Mouse (Mus musculus): ENCODE measurements around the gene Gatb.

The Gatb gene

GRCm38 (mm10) chr3:85573864-85574830, at the start of gene Gatb:
Gene Gatb, plus strand, starts transcription at chr3:85574119.
- DNase-seq, result peak; percentile 99

- no peak for DNase-seq
These were observed 43.2 kb upstream of the Gatb start for GRCm38 (mm10) chr3:85530601-85531161.

DNA sequence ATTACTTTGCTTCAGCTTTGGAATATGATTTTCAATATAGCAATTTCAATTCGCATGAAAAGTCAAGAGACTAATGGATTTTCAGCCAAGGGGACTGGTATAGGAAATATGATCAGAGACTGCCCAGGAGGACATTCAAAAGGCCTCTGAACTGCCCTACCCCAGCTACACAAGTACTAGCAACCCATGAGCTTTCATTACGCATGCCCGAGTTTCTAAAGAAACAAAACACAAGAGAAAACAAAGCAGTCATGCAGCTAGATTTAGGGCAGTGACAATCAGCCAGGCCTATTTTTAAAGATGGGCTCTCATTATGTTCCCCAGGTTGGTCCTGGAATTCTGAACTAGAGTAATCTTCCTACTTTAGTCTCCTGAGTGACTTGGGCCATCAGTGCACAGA, 41.5 kb upstream of the Gatb start:
- no peak for DNase-seq

- DNase-seq, result no peak
These were observed 38.9 kb upstream of the Gatb start for GRCm38 (mm10) chr3:85535042-85535441.

DNA sequence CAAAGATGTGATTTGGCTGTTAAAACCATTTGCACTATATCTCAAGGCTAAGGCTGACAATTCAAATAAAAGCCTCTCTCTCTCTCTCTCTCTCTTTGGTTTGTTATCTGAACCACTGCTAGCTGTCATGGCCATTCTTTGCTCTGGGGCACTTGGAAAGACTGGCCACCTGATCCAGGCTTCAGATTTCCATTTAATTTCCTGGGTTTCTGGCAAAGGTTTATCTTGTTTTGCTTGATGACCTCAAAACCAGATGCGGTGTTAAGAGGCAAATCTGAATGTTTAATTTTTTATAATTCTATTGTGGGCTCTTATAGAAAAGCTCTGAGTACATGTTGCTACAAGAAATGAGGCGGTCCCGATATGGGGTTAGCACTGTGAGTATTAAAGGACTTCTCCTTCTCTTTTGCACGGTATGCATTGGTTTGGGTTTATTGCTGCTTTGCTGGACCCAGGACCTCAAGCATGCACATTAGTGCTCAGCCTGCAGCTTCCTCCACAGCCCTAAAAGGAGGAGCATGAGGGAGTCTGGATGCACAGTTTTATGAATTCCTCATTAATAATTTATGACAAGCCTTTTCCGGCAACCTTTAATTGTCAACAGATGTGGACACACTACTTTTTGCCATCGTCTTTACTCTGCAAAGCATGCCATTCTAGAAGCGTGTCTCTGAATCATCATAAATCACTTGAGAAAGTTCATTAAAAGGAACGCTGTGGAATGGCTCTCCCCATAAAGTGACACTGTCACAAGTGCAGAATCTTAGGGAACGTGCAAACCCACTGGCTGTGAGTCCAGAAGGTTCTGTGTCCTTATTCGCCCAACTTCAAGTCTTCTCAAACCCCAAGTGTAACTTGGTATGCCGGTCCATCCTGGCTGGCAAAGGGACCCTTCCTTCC, 38.0 kb upstream of the Gatb start:
- DNase-seq, result no peak

GRCm38 (mm10) chr3:85542765-85543164, 31.2 kb upstream of the Gatb start:
- DNase-seq, result no peak

DNA sequence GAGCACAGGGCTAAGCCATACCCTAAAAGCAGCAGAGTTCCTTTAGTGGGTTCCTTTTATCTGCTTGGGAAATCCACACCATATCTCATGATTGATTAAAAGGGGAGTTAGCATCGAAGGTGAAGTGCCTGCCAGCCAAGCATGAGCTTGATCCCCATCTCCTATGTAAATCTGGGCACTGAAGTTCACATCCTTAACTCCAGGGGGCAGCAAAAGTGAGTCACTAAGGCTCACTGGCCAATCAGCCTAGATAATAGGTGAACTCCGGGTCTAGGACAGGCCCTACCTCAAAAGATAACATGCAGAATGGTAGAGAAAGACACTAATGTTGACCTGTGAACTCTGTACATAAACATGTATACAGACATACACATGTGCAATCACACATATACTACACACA, 30.3 kb upstream of the Gatb start:
- DNase-seq, result no peak

- no peak for DNase-seq
These were observed 23.6 kb upstream of the Gatb start for GRCm38 (mm10) chr3:85550312-85550711.

DNA sequence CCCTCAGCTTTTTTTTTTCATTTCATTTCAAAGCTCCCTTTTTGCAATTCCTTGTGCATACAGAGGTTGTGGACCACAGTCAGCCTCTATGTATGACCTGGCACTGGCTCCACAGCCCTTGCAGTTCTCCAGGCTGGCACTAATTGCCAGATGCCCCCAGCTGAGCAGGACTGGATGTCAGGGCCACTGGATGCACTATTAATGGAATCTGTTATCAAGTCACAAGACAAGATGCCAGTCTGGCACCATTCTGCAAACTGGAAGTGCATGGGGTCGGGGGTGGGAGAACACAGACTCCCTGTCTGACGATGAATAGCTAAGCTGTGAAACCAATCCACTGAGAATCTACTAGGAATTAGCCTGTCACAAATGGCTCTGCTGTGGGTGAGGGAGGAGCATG, 22.6 kb upstream of the Gatb start:
- DNase-seq, result no peak

GRCm38 (mm10) chr3:85553731-85554277, 20.1 kb upstream of the Gatb start:
- no peak for DNase-seq

DNA sequence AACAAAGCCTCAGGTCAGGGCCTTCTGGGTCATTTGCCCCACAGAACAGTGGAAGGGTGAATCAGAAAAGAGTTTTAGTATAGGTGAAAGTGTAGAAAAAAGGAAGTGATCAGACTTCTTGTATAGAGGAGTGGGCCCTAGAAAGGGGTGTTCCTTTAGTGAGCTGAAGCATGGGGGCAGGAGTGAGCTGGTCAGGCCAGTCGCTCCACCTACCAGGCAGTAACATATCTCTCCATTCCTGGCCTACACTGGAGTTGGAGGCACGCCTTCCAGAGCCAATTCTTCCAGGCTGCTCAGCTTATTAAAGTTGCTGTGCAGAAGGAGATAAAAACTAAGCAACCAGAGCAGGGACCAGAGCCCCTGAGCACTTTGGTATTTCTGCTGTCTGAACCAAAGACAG, 9.3 kb upstream of the Gatb start:
- no peak for DNase-seq

DNA sequence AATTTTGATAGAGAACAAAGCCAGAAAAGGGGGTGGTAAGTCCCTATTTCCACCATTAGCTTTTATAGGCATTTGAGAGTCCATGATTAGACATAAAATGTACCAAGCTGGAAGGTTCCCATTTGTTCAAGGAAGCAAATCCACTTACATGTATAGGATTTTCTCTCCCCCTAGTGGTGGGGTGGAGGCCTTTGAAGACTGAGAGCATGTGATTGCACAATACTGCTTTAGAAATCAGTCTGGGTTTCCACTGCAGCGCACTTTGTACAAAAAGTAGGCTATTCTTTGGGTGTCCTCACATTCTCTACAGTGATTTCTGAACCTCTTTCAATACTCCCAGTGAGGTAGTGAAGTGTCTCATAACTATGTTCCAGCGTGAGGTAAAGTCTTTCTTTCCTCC, 2.6 kb upstream of the Gatb start:
- DNase-seq, result peak; percentile 54

GRCm38 (mm10) chr3:85572502-85572901, 1.4 kb upstream of the Gatb start:
- peak; percentile 5 for DNase-seq

GRCm38 (mm10) chr3:85573216-85573863, 579 bp upstream of the Gatb start:
- DNase-seq, result no peak

GRCm38 (mm10) chr3:85582726-85583125, 8.8 kb downstream of the Gatb start:
- DNase-seq, result no peak

- DNase-seq, result no peak
These were observed 9.3 kb downstream of the Gatb start for GRCm38 (mm10) chr3:85583194-85583593.

GRCm38 (mm10) chr3:85584966-85585365, 11.0 kb downstream of the Gatb start:
- no peak for DNase-seq

- no peak for DNase-seq
These were observed 14.8 kb downstream of the Gatb start for GRCm38 (mm10) chr3:85588701-85589100.

DNA sequence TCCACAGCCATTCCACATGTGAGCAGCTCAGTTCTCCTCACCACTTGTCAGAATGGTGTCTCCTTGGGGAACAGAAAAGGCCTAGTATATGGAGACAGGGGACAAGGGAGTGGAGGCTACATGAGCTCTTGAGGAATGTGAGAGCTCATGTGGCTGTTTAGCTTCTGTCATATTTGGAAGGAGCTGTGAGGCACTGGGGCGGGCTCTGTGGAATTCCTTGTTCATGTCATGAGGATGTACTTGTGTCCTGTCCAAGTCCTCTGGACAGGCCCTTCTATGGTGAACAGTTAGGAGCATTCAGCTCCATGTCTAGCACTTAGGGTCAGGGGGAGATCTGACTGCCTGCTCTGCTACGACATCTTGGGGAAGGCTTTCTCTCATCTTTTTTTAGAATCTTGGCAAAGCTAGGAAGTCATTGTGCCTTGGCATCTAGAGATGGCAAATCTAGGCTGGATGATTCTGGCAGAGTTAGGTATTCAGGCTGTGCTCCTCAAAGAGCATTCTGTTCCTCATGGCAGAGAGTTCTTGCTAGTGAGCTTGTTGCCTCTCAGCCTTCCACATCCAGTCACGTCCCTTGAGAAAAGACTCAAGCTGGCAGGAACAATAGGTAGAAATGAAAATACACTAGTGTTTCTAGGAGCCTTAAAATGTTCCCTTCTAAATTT, 16.3 kb downstream of the Gatb start:
- DNase-seq, result no peak

DNA sequence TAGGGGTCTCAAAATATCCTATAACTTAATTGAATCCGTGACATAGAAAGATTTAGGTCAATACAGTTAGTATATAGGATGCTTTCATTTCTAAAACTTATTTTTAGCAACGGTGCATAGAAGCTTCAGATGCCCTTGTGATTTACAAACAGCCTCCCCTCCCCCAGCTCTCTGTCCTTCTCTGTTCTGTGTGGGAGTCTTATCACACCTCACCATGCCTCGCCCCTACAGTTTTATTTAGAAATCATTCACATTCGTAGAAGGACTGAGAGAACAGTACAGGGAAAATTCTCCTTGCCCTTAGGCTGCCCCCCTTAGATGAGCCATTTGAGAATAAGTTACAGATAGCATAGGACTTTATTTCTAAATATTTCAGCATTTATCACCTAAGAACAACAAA, 18.1 kb downstream of the Gatb start:
- DNase-seq, result no peak

DNA sequence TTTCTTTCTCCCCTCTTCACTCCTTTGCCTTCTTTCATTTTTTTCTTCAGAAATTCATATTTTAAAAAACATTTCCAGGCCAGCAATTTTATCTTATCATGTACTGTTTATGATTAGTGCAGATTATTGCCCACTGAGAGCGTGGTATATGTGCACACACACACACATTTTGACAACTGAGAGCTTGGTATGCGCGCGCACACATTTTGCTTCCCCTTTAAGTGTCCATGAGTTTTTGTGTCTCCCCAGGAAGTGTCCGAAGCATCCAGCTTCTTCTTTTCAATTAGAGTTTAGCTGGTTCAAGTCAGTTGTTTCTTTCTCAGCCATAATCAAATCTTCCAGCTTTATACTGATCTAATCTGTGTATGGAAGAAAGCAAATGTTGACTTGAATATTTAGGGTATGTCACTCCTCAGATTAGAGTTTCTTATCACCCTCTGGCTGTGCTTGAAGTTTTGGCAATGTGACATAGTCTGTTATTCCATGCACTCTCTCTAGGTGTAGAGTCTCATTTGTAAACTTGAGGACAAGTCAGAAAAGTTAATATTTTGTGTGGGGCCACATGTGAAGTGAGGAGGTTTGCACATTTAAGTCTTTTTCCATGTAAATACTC, 18.8 kb downstream of the Gatb start:
- no peak for DNase-seq

DNA sequence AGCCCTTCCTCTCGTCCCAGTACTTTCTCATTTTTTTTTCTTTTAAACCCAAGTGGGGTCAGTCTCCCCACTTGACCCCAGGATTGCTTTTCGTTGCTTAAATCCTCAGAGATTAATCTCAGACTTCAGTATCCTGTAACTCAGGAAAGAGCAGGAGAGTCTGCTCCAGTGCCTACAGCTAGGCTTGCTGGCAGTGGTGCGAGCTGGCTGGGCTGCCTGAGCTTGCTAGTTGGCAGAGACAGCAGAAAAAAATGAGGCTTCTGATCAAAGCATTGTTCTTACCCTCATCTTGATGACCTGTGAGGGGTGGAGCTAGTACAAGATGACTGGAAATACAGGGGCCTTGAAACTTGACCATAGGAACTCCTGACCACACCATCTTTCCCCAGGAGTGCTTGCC, 20.5 kb downstream of the Gatb start:
- DNase-seq, result no peak
